In the genomic region with DNA sequence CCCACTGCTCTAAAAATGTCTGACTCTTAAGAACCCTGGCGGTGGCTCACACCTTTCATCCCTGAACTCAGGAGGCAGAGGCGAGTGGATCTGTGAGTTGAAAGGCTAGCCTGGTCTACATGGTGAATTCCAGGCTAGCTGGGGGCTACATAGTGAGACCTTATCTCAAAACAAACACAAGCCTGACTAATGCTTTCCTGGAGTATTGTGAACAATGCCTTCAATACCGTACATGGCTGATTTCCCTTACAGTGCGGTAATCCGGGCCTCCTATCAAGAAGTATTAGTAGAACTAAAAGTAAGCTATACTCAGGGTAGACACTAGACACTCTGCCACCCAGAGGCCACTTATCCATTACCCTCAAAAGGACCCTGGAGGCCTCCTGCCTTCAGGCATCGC, we compare ENCODE assay signal across 16 mouse cellular contexts. TPM values are rescaled to one million over a fixed set of nuclear protein-coding genes. Genes with fewer than 3 reads are reported as not detected.
DNase-seq lines count a peak whose midpoint lies in the region; ATAC-seq and TF ChIP-seq lines count a peak whose summit lies in the region.
"Had no signal": no experiment of that assay in that cellular context is flagged by ENCODE, and none has a peak within 500 bp of the region (broad histone marks: within the 10 kb centered on the region; RNA-seq: fewer than 3 reads in every experiment).

No protein-coding gene starts in this region.

- no peaks in the 10 kb centered on the region for H3K27me3 ChIP-seq in heart, embryonic 14.5 days (ENCODE audit: control insufficient read depth, insufficient read depth, low read length)
- H3K27me3 ChIP-seq in kidney, postnatal 0 days (ENCODE audit: insufficient read depth, low read length) = no peaks in the 10 kb centered on the region
- H3K27me3 ChIP-seq in liver, embryonic 14.5 days (ENCODE audit: control insufficient read depth, insufficient read depth, low read length) = no peaks in the 10 kb centered on the region
- H3K27me3 ChIP-seq: forebrain, embryonic 13.5 days; limb, embryonic 15.5 days; neural tube, embryonic 15.5 days had no signal

- no peaks in the 10 kb centered on the region for H3K4me1 ChIP-seq in heart, embryonic 14.5 days (ENCODE audit: control insufficient read depth in 2 of 2, insufficient read depth in 2 of 2, low read length in 2 of 2)
- no peaks in the 10 kb centered on the region for H3K4me1 ChIP-seq in kidney, postnatal 0 days (replicated peaks; ENCODE audit: insufficient read depth, low read length)
- H3K4me1 ChIP-seq in liver, embryonic 14.5 days (replicated peaks; ENCODE audit: control insufficient read depth in 2 of 2, insufficient read depth in 2 of 2, low read length in 1 of 2) = peaks cover 2 to 6% of the 10 kb centered on the region in 2 experiments; a peak in 3 of 4 replicates
- H3K4me1 ChIP-seq: forebrain, embryonic 13.5 days; midbrain, embryonic 10.5 days; neural tube, embryonic 15.5 days had no signal

- peak overlapping the region; percentile 70 to 79 for H3K27ac ChIP-seq in heart, embryonic 14.5 days (replicated peaks in 1 of 2; ENCODE audit: control insufficient read depth in 1 of 2, insufficient read depth in 1 of 2, low read depth in 2 of 2, low read length in 2 of 2)
- H3K27ac ChIP-seq in kidney, postnatal 0 days = peak overlapping the region; percentile 77
- H3K27ac ChIP-seq in liver, embryonic 14.5 days = no peak overlapping the region
- H3K27ac ChIP-seq: forebrain, embryonic 13.5 days; limb, embryonic 15.5 days; midbrain, embryonic 10.5 days; neural tube, embryonic 15.5 days had no signal

- no peak overlapping the region for H3K4me3 ChIP-seq in heart, embryonic 14.5 days (ENCODE audit: control insufficient read depth in 1 of 2, insufficient read depth in 1 of 2, low read depth in 1 of 2, low read length in 2 of 2)
- no peak overlapping the region for H3K4me3 ChIP-seq in kidney, postnatal 0 days (replicated peaks; ENCODE audit: low read depth, low read length)
- H3K4me3 ChIP-seq in liver, embryonic 14.5 days (ENCODE audit: insufficient read depth in 1 of 2, low read depth in 2 of 2, low read length in 2 of 2) = no peak overlapping the region
- H3K4me3 ChIP-seq: forebrain, embryonic 13.5 days; limb, embryonic 15.5 days; midbrain, embryonic 10.5 days; neural tube, embryonic 15.5 days had no signal

- no peak overlapping the region for H3K9ac ChIP-seq in heart, embryonic 14.5 days (ENCODE audit: low read length)
- no peak overlapping the region for H3K9ac ChIP-seq in kidney, postnatal 0 days (ENCODE audit: low read depth, low read length)
- no peak overlapping the region for H3K9ac ChIP-seq in liver, embryonic 14.5 days (replicated peaks)
- H3K9ac ChIP-seq: forebrain, embryonic 13.5 days; limb, embryonic 15.5 days; neural tube, embryonic 15.5 days had no signal

- H3K9me3 ChIP-seq in heart, embryonic 14.5 days (ENCODE audit: control insufficient read depth, low read length) = no peaks in the 10 kb centered on the region
- no peaks in the 10 kb centered on the region for H3K9me3 ChIP-seq in kidney, postnatal 0 days (replicated peaks; ENCODE audit: low read length)
- no peaks in the 10 kb centered on the region for H3K9me3 ChIP-seq in liver, embryonic 14.5 days (ENCODE audit: control insufficient read depth, low read length)
- H3K9me3 ChIP-seq: forebrain, embryonic 13.5 days; limb, embryonic 15.5 days; midbrain, embryonic 10.5 days; neural tube, embryonic 15.5 days had no signal

- WGBS in heart, embryonic 14.5 days = 79% methylated on average over 6 of the region's 6 CpGs
- WGBS in kidney, postnatal 0 days = 67% methylated on average over 6 of the region's 6 CpGs
- WGBS in liver, embryonic 14.5 days (ENCODE audit: insufficient replicate concordance) = 62% methylated on average over 6 of the region's 6 CpGs

- H3K36me3 ChIP-seq in heart, embryonic 14.5 days (ENCODE audit: control insufficient read depth, insufficient read depth, low read length) = peaks cover 22% of the 10 kb centered on the region; the same call in 1 of the 2 replicates
- no peaks in the 10 kb centered on the region for H3K36me3 ChIP-seq in kidney, postnatal 0 days (ENCODE audit: insufficient read depth, low read length)
- H3K36me3 ChIP-seq in liver, embryonic 14.5 days (replicated peaks; ENCODE audit: control insufficient read depth, insufficient read depth, low read depth) = no peaks in the 10 kb centered on the region
- H3K36me3 ChIP-seq: limb, embryonic 15.5 days; midbrain, embryonic 10.5 days; neural tube, embryonic 15.5 days had no signal

- no peak overlapping the region for H3K4me2 ChIP-seq in heart, embryonic 14.5 days (ENCODE audit: low read length)
- no peak overlapping the region for H3K4me2 ChIP-seq in kidney, postnatal 0 days (ENCODE audit: low read length)
- no peak overlapping the region for H3K4me2 ChIP-seq in liver, embryonic 14.5 days (ENCODE audit: low read depth)
- H3K4me2 ChIP-seq: forebrain, embryonic 13.5 days; limb, embryonic 15.5 days; neural tube, embryonic 15.5 days had no signal

- no peak for TF ChIP-seq CTCF in kidney, postnatal 0 days (IDR thresholded peaks at IDR 0.05; ENCODE audit: low read depth)
- TF ChIP-seq CTCF in liver, embryonic 14.5 days (IDR thresholded peaks at IDR 0.05; ENCODE audit: low read depth) = no peak

- no peak for DNase-seq in heart, postnatal 4 days
- DNase-seq in kidney, postnatal 0 days (ENCODE audit: low spot score) = no peak
- no peak for DNase-seq in kidney, postnatal 25 days
- peak; percentile 35 for DNase-seq in R1 (ENCODE audit: low read depth, low spot score)
- DNase-seq in liver, embryonic 14.5 days (ENCODE audit: low read depth in 3 of 3, low spot score in 3 of 3) = no peak
- DNase-seq in adipocyte (ENCODE audit: low spot score) = no peak
- DNase-seq: cerebellum, adult 11 months; layer of hippocampus, adult 9-11 months; retina, postnatal 1 day; thymus, adult 18-20 months had no signal

- ATAC-seq in heart, embryonic 14.5 days (ENCODE audit: insufficient number of reproducible peaks, insufficient read depth, low FRiP score, low read depth) = no peak
- no peak for ATAC-seq in kidney, postnatal 0 days (replicated peaks; ENCODE audit: low FRiP score, low read depth)
- 0 out of 2 replicates have a peak, but pooled peaks have one; percentile 28 for ATAC-seq in liver, embryonic 14.5 days (ENCODE audit: insufficient read depth)
- ATAC-seq: activated CD4-positive, CD25-positive, alpha-beta regulatory T cell, adult 4 months; forebrain, embryonic 13.5 days had no signal

- TF ChIP-seq EP300 in liver, embryonic 14.5 days (IDR thresholded peaks at IDR 0.05; ENCODE audit: low read depth) = no peak

RNA-seq across cellular contexts. Expression of gene She, which starts 16.9 kb away (rescaled TPM):
- 8.9 and 9.0 TPM in 2 replicates for polyA plus RNA-seq in heart, embryonic 14.5 days (2014; fragmentation: Nextera tagmentation; extraction: Ambion mirVana)
- 10 to 100 TPM; 23.5 to 23.8 TPM for total RNA-seq in heart, postnatal 4 days (2021)
- 5.4 and 5.9 TPM in 2 replicates for polyA plus RNA-seq in kidney, postnatal 0 days (2015; fragmentation: Nextera tagmentation; extraction: Ambion mirVana)
- 0.50 and 0.55 TPM in 2 replicates for polyA plus RNA-seq in liver, embryonic 14.5 days (2012; rRNA removed)
- 0.81 and 0.86 TPM in 2 replicates for polyA plus RNA-seq in liver, embryonic 14.5 days (2014; fragmentation: Nextera tagmentation; extraction: Ambion mirVana)
